Mouse (Mus musculus) bone marrow macrophage, adult 2 months (primary cell): Measurements from ENCODE around the gene Gimap3. TPM values are rescaled to one million over a fixed set of nuclear protein-coding genes. Genes with fewer than 3 reads are reported as not detected.

Experiments used
- H3K27ac ChIP-seq: 2 replicates; pipeline ENCODE4 v1.5.1; 2012; ENCODE audit warnings: low read depth, low read length; ENCODE audit not compliant: insufficient read depth
- H3K4me1 ChIP-seq: 2 replicates; pipeline ENCODE4 v1.6.1; 2012; ENCODE audit warnings: low read length; ENCODE audit not compliant: control insufficient read depth, insufficient read depth
- H3K4me3 ChIP-seq: 2 replicates; pipeline ENCODE4 v1.5.1; 2012; ENCODE audit warnings: mild to moderate bottlenecking, low read length, moderate library complexity; ENCODE audit not compliant: insufficient read depth
- CTCF ChIP-seq: IDR thresholded peaks from 2 replicates; pipeline ENCODE4 v1.5.1; 2012; ENCODE audit warnings: low read depth, mild to moderate bottlenecking, low read length, moderate library complexity
- POLR2A ChIP-seq: IDR thresholded peaks from 2 replicates; pipeline ENCODE4 v1.6.1; 2012; ENCODE audit warnings: mild to moderate bottlenecking, low read depth, low read length, borderline replicate concordance
- polyA plus RNA-seq: library from polyadenylated mRNA; stranded (reverse); fragments of >200 nt; gene quantifications from 2 replicates; pipeline ENCODE4 v1.2.4, GENCODE M21; 2012; ENCODE audit not compliant: missing spikeins, insufficient read depth, insufficient read length

The Gimap3 gene
- polyA plus RNA-seq, 1 experiment, result not detected

GRCm38 (mm10) chr6:48733660-48734059 lies 37.0 kb downstream of the Gimap3 start:
- no peak overlapping the region for H3K4me3 ChIP-seq
- H3K4me1 ChIP-seq, result no peaks in the 10 kb centered on the region
- no peak overlapping the region for H3K27ac ChIP-seq
- TF ChIP-seq POLR2A, result no peak
- TF ChIP-seq CTCF, result no peak

DNA sequence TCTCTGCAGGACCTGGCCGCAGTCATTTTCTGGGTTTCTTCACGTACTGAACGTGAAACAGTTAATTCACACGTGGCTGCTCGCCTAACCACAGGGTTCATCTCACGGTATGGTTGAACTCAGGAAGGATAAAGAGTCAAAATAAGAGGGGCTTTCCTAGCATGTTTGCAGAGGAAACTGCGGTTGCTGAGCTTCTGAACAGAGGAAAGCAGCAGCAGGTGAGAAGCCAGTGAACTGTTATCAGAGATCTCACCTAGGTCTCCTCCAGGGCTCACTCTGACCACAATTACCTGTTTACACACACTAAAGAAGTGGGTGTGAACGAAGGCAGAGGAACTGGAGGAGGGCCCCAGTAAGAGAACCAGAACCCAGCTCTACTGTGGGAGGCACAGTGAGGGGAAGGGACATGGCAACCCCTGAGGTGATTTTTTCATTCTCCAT lies 37.8 kb downstream of the Gimap3 start:
- H3K4me1 ChIP-seq, result no peaks in the 10 kb centered on the region
- no peak overlapping the region for H3K27ac ChIP-seq
- H3K4me3 ChIP-seq, result no peak overlapping the region
- TF ChIP-seq CTCF (no peak), POLR2A (no peak)

- Histone ChIP-seq H3K4me1 (no peaks in the 10 kb centered on the region), H3K27ac (no peak overlapping the region), H3K4me3 (no peak overlapping the region)
- TF ChIP-seq CTCF (no peak), POLR2A (no peak)
Measured at GRCm38 (mm10) chr6:48727761-48728160, 42.9 kb downstream of the Gimap3 start.

DNA sequence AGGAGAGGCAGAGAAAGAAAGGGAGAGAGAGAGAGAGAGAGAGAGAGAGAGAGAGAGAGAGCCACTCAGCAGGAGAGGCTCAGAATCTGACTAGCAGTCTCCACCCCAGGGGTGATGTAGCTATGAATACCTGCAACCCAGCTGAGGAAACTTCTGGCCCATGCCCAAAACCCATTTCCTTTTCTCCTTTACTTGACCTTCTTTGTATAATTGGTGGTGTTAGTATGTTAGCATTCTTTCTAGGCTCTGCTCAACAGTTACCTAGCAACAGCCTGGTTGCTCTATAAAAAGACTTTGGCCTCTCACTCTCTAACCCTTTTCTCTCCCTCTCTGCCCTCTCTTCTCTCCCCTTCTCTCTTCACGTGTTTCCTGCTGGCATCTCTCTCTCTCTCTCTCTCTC lies 45.2 kb downstream of the Gimap3 start:
- TF ChIP-seq POLR2A (no peak), CTCF (no peak)
- Histone ChIP-seq H3K27ac (no peak overlapping the region), H3K4me1 (no peaks in the 10 kb centered on the region), H3K4me3 (no peak overlapping the region)

GRCm38 (mm10) chr6:48723468-48723867 lies 47.2 kb downstream of the Gimap3 start:
- no peak overlapping the region for H3K27ac ChIP-seq

DNA sequence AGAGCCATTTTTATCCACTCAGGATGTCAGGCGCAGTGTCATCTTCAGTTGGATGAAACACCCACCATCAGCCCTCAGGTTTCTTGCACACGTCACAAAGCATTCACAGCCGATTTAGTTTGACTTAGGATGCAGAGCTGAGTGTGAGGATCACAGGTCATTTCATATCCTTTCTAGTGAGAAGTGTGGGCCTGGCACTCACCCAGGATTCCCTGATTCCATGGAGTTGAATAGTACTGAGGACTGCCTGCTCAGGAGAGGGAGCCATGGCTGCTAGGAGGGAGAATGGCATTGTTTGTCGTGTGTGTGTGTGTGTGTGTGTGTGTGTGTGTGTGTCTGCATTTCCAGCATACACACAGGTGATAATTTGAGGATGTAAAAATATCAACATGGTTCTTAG lies 50.3 kb downstream of the Gimap3 start:
- no peaks in the 10 kb centered on the region for H3K4me1 ChIP-seq
- TF ChIP-seq POLR2A, result no peak
- no peak for TF ChIP-seq CTCF
- no peak overlapping the region for H3K4me3 ChIP-seq
- H3K27ac ChIP-seq, result no peak overlapping the region

More at GRCm38 (mm10) chr6:48723468-48723867, 47.2 kb downstream of the Gimap3 start:
- no peak overlapping the region for H3K4me3 ChIP-seq
- TF ChIP-seq CTCF (no peak), POLR2A (no peak)
- H3K4me1 ChIP-seq, result no peaks in the 10 kb centered on the region

DNA sequence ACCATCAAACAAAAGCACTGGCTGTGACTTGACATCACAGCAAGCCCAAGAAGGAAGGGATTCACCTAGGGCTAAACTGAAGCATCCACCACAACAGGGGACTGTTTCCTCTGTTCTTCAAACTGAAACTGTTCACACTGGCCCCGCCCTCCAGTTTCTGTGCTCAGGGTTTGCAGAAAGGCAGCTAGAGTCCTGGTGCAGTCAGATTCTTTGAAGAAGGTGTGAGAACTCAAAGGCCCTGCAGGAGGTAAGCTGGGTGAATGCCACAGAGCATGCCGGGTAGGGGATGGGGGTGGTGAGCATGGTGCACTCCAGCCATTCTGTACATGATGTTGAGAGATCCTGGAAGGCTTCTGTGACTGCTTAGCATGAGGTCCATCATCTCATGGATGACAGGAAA lies 52.2 kb downstream of the Gimap3 start, which contains the start of the genes Gm28053 and Gimap7:
Gene Gm28053 (plus strand): TSS at position 153 of the 400 bp plus-strand sequence.
Gene Gimap7 (plus strand): TSS at position 167 of the 400 bp plus-strand sequence.
- H3K4me3 ChIP-seq, result no peak within 1 kb of the TSS
- no peaks in the 10 kb centered on the region for H3K4me1 ChIP-seq
- TF ChIP-seq CTCF (no peak), POLR2A (no peak)
- no peak within 1 kb of the TSS for H3K27ac ChIP-seq

Other genes with a start within 250 kb of the Gimap3 start
- 1.2 TPM in 1 of 2 replicates, not detected in the other for gene Atp6v0e2, start 233.2 kb downstream of the Gimap3 start, polyA plus RNA-seq
- gene Lrrc61, start 216.1 kb downstream of the Gimap3 start, polyA plus RNA-seq, result 17.3 and 19.1 TPM in 2 replicates
- gene Rarres2, start 198.1 kb downstream of the Gimap3 start, polyA plus RNA-seq, result not detected in 2 replicates
- not detected in 2 replicates for gene Gm45021, start 181.2 kb downstream of the Gimap3 start, polyA plus RNA-seq
- 10.7 and 13.3 TPM in 2 replicates for gene Repin1, start 177.0 kb downstream of the Gimap3 start, polyA plus RNA-seq
- gene Gm44965, start 176.9 kb downstream of the Gimap3 start, polyA plus RNA-seq, result not detected in 2 replicates
- 2.9 TPM in 2 replicates for gene Zfp775, start 168.8 kb downstream of the Gimap3 start, polyA plus RNA-seq
- gene AI854703, start 144.1 kb downstream of the Gimap3 start, polyA plus RNA-seq, result 0.15 TPM in 1 of 2 replicates, not detected in the other
- gene Gimap8, start 123.6 kb downstream of the Gimap3 start, polyA plus RNA-seq, result not detected in 2 replicates
- not detected in 2 replicates for gene Gimap9, start 94.7 kb downstream of the Gimap3 start, polyA plus RNA-seq
- 0.40 TPM in 1 of 2 replicates, not detected in the other for gene Gimap4, start 86.3 kb downstream of the Gimap3 start, polyA plus RNA-seq
- 0.46 TPM in 1 of 2 replicates, not detected in the other for gene Gimap6, start 62.6 kb downstream of the Gimap3 start, polyA plus RNA-seq
- not detected in 2 replicates for gene Gm28053, start 52.2 kb downstream of the Gimap3 start, polyA plus RNA-seq
- gene Gimap7, start 52.2 kb downstream of the Gimap3 start, polyA plus RNA-seq, result not detected in 2 replicates
- gene Gimap1, start 31.8 kb downstream of the Gimap3 start, polyA plus RNA-seq, result not detected in 2 replicates
- gene Gimap5, start 24.7 kb downstream of the Gimap3 start, polyA plus RNA-seq, result not detected in 2 replicates
- 376 and 481 TPM in 2 replicates for gene Tmem176a, start 70.1 kb upstream of the Gimap3 start, polyA plus RNA-seq
- 992 and 1,024 TPM in 2 replicates for gene Tmem176b, start 70.6 kb upstream of the Gimap3 start, polyA plus RNA-seq
- not detected in 2 replicates for gene Aoc1, start 102.0 kb upstream of the Gimap3 start, polyA plus RNA-seq
- not detected in 2 replicates for gene 1600015I10Rik, start 159.0 kb upstream of the Gimap3 start, polyA plus RNA-seq
- gene Doxl2, start 204.1 kb upstream of the Gimap3 start, polyA plus RNA-seq, result not detected in 2 replicates
- gene Svs1, start 216.0 kb upstream of the Gimap3 start, polyA plus RNA-seq, result not detected in 2 replicates